Mouse (Mus musculus) small intestine, adult 2 months (tissue): ENCODE measurements around the gene B630019K06Rik.

Experiments
- CTCF ChIP-seq: fragments of 200-500 bp; IDR thresholded peaks from 2 replicates; pipeline ENCODE4 v1.5.1; 2012; ENCODE audit warnings: low read depth, mild to moderate bottlenecking, control low read depth, inconsistent platforms, low read length, moderate library complexity, mixed read lengths; ENCODE audit not compliant: insufficient replicate concordance, insufficient read length; ENCODE audit errors: extremely low read depth
- POLR2A ChIP-seq: fragments of 200-500 bp; IDR thresholded peaks from 2 replicates; pipeline ENCODE4 v1.6.1; 2012; ENCODE audit warnings: low read depth, mild to moderate bottlenecking, control low read depth, inconsistent platforms, low read length, moderate library complexity

DNA sequence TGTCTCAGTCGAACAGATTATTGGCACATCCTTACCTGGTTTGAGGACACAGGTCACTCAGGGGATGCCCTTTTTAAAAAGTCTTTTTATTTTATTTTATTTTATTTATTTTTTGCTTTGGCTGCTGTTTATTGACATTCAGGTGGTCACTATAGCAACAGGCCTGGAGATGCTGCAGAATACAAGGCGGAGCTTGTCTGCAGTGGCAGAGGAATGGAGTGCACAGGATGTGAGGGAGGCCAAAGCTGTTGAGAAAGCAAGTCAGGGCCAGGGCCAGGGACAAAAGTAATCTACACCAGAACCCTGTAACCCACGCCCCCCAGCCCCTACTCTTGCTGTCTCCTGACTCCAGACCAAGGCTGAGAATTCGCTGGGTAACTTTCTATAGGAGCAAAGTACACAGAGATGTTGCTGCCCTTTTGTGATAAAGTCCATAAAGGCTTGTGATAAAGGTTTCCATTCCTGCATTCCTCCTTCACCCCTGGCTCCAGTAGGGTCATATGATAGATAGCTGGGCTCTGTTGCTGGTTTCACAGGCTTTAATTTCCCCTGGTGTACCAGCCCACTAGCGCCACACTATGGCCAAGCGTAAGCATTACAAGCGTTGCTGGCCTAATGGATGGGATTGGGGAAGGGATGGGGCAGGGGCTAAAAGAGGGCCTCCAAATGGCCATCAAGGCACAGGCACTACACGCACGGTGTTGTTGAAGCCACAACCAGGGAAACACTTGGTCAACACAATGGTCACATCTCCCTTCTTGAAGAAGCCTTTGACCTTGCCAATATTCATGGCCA, 29.8 kb downstream of the B630019K06Rik start:
- TF ChIP-seq POLR2A (no peak), CTCF (no peak)
